Mouse (Mus musculus) midbrain, embryonic 16.5 days (tissue): ENCODE results near the gene Evi2b. TPM values are rescaled to one million over a fixed set of nuclear protein-coding genes. Genes with fewer than 3 reads are reported as not detected.

Experiments
- ATAC-seq: fragments of 200-750 bp; cut with Nextera tagmentation; 2 replicates; pipeline ENCODE4 v1.8.0; 2017; ENCODE audit warnings: moderate TSS enrichment
- H3K27ac ChIP-seq: fragments of 300-500 bp; sonication (generic); 2 replicates; pipeline ENCODE4 v1.5.1; 2014; ENCODE audit warnings: mild to moderate bottlenecking, low read length, mixed read lengths
- H3K27me3 ChIP-seq: fragments of 300-500 bp; sonication (generic); 2 replicates; pipeline ENCODE4 v1.6.1; 2014; ENCODE audit warnings: low read depth, low read length, mixed read lengths; ENCODE audit not compliant: control insufficient read depth, insufficient read depth
- H3K36me3 ChIP-seq: fragments of 300-500 bp; sonication (generic); 2 replicates; pipeline ENCODE4 v1.6.1; 2014; ENCODE audit warnings: mild to moderate bottlenecking, low read length, moderate library complexity, mixed read lengths; ENCODE audit not compliant: control insufficient read depth, insufficient read depth
- H3K4me1 ChIP-seq: fragments of 300-500 bp; sonication (generic); 2 replicates; pipeline ENCODE4 v1.6.1; 2014; ENCODE audit warnings: mild to moderate bottlenecking, low read length, mixed read lengths; ENCODE audit not compliant: control insufficient read depth, insufficient read depth
- H3K4me2 ChIP-seq: fragments of 300-500 bp; sonication (generic); 2 replicates; pipeline ENCODE4 v1.6.1; 2014; ENCODE audit warnings: mild to moderate bottlenecking, low read length, mixed read lengths
- H3K4me3 ChIP-seq: fragments of 300-500 bp; sonication (generic); 2 replicates; pipeline ENCODE4 v1.5.1; 2014; ENCODE audit warnings: low read depth, mild to moderate bottlenecking, low read length, moderate library complexity, mixed read lengths
- H3K9ac ChIP-seq: fragments of 300-500 bp; sonication (generic); 2 replicates; pipeline ENCODE4 v1.6.1; 2014; ENCODE audit warnings: low read depth, low read length, mixed read lengths
- H3K9me3 ChIP-seq: fragments of 300-500 bp; sonication (generic); replicated peaks from 2 replicates; pipeline ENCODE4 v1.6.1; 2014; ENCODE audit warnings: mild to moderate bottlenecking, low read length, mixed read lengths; ENCODE audit not compliant: control insufficient read depth, poor library complexity, severe bottlenecking
- WGBS: fragments of 180-500 bp; shearing (Covaris S2); extraction: QIAGEN DNeasy Blood & Tissue Kit; methylation state at CpG from one replicate; pipeline ENCODE4 v1.1.7; 2014; 5-methylcytosine and 5-hydroxymethylcytosine counted together
- polyA plus RNA-seq: library from polyadenylated mRNA; unstranded; fragments of >200 nt; fragmentation: Nextera tagmentation; extraction: Ambion mirVana; gene quantifications from 2 replicates; pipeline ENCODE4 v1.2.1, GENCODE M21; 2015

Evi2b gene
- polyA plus RNA-seq, 1 experiment from 2014 or later, result not detected

- no peak for ATAC-seq
- Histone ChIP-seq H3K4me3 (no peak overlapping the region), H3K27ac (no peak overlapping the region), H3K27me3 (no peaks in the 10 kb centered on the region), H3K9me3 (no peaks in the 10 kb centered on the region), H3K4me1 (no peaks in the 10 kb centered on the region), H3K36me3 (peaks cover 6% of the 10 kb centered on the region; the same call in 1 of the 2 replicates), H3K9ac (no peak overlapping the region), H3K4me2 (no peak overlapping the region)
- WGBS, result 93% methylated on average over 6 of the region's 6 CpGs
Measured at GRCm38 (mm10) chr11:79483392-79483791, 40.2 kb downstream of the Evi2b start.

- no peaks in the 10 kb centered on the region for H3K4me1 ChIP-seq
- H3K9ac ChIP-seq, result no peak overlapping the region
- H3K4me3 ChIP-seq, result no peak overlapping the region
- ATAC-seq, result no peak
- no peak overlapping the region for H3K27ac ChIP-seq
- no peaks in the 10 kb centered on the region for H3K9me3 ChIP-seq
- 89% methylated on average over 1 of the region's 1 CpGs for WGBS
- peaks cover 12% of the 10 kb centered on the region for H3K36me3 ChIP-seq
- H3K4me2 ChIP-seq, result no peak overlapping the region
- no peaks in the 10 kb centered on the region for H3K27me3 ChIP-seq
Measured at GRCm38 (mm10) chr11:79468097-79468496, 55.5 kb downstream of the Evi2b start.

Other genes with a start within 250 kb of the Evi2b start
- not detected in 2 replicates for gene Gm9964, start 226.9 kb downstream of the Evi2b start, polyA plus RNA-seq
- gene Nf1, start 184.1 kb downstream of the Evi2b start, polyA plus RNA-seq, result 4.7 and 5.8 TPM in 2 replicates
- gene Omg, start 19.7 kb downstream of the Evi2b start, polyA plus RNA-seq, result 6.2 and 9.8 TPM in 2 replicates
- gene Evi2, start 6.8 kb upstream of the Evi2b start, polyA plus RNA-seq, result 0.60 and 0.65 TPM in 2 replicates
- gene Evi2a, start 6.8 kb upstream of the Evi2b start, polyA plus RNA-seq, result 2.8 and 3.1 TPM in 2 replicates
- 27.8 and 29.4 TPM in 2 replicates for gene Rab11fip4, start 67.5 kb upstream of the Evi2b start, polyA plus RNA-seq